Mouse (Mus musculus): ENCODE data around the gene Cmc2.

Cmc2 gene

DNA sequence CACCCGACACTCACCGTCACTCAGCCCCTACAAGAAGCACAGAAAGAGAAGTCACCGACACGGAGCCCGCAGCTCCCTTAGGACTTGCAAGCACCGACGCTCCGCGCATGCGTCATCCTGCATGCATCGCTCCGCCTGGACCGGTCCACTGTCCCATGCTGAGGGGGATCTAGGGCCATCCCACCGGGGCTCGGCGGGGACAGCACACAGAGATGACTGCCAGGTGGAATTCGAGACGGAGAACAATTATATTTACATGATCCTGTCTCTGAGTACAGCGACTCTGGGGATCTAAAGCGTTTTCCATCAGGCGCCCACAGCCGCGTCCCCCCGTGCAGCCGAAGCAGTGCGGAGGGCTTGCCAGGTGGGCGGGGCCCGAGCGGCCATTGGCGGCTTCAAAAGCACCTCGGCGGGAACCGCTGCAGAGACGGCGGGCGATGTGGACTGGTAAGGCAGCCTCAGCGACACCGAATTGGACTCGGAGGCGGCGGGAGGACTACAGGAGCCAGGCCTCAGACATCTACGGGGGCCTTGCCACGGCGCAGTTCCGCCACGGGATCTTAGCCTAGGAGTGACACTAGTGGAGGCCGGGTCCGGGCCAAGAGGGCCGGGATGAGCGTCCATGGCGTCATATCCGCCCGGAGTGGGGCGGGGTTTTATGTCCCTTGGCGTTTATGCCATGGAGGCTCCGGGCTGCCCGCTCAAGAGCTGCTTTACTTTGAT is at the start of gene Cmc2, which contains the start of gene Cenpn:
Gene Cmc2 (minus strand): TSS at position 119 of the 723 bp plus-strand sequence.
Gene Cenpn (plus strand): TSS at position 394 of the 723 bp plus-strand sequence.
- DNase-seq (ENCODE audit: low spot score) = peak; percentile 87

DNA sequence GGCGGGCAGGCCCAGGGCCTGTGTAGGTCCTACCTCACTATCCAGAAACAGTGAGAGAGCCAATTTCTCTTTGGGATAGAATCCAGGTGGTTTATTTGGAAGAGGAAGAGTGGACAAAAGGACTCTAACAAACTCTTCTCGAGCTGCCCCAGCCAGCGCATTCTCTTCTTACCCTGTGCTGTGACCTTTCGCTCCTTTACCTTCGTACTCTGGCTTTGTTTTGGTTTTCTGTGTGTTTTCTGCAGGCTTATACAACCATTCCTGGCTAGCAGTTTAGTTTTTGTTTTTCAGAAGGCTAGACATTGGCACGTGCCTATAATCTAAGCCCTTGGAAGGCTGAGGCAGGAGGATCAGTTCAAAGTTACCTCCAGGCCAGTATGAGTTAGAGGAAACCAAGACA is 48.3 kb upstream of the Cmc2 start:
- no peak for DNase-seq (ENCODE audit: low spot score)

DNA sequence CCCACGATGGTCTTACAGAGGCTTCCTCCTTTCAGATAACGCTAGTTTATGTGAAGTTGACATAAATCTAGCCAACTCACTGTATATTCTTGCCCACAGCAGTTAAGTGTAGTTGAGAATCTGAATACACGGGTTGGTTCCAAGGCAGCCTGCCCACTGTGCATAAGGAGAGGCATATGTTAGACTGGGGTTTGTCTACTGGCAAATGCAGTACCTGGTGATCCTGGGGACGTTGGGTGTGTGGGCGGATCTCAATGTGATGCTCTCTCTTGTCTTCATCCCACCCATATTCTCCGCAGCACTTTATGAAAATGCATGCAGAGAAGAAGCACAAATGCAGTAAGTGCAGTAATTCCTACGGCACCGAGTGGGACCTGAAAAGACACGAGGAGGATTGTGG is 33.2 kb upstream of the Cmc2 start:
- peak; percentile 75 for DNase-seq (ENCODE audit: low spot score)

DNA sequence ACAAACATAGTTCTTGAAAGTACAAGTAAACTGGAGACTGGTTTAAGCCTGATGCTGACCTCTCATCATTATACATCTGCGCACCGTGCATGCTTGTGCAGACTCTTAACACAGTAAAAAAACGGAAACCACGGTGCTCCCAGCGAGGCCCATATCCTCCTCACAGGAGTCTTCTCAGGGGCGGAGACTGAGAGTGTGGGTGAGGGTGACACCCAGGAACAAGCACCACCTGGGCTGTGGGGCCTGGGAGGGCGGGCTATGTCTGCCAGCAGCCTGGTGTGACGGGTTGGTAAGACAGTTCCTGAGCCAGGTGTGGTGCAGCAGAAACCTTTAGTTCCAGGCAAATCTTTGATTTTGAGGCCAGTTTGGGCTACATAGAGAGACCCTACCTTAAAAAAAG is 31.2 kb upstream of the Cmc2 start:
- no peak for DNase-seq (ENCODE audit: low spot score)

DNA sequence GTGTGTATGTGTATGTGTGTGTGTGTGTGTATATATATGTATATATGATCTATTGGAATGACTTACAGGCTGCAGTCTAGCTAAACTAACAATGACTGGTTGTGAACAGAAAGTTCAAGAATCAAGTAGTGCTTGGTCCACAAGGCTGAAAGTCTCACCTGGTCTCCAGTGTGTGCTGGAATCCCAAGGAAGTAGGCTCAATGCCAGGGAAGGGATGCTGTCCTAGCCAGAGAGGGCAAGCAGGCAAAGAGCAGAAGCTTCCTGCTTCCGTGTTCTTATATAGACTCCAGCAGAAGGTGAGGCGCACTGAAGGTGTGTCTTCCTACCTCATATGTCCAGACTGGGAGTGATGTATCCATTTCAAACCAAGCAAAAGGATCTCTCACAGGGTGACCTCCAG is 30.5 kb upstream of the Cmc2 start:
- DNase-seq (ENCODE audit: low spot score) = no peak

DNA sequence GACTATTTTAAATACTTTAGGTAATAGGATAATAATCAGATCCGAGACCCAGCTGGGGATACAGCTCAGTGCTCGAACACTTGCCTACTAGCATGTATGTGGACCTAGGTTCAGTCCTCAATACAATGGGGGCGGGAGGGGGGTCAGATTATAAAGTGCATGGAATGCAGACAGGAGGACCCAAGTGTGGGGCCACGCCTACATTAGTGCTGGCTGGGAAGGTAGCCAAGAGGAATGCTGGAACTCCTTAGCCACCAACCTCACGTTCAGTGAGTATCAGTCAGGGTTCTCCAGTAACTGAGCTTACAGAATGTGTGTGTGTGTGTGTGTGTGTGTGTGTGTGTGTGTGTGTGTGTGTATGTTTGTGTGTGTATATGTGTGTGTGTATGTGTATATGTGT is 30.1 kb upstream of the Cmc2 start:
- no peak for DNase-seq (ENCODE audit: low spot score)

DNA sequence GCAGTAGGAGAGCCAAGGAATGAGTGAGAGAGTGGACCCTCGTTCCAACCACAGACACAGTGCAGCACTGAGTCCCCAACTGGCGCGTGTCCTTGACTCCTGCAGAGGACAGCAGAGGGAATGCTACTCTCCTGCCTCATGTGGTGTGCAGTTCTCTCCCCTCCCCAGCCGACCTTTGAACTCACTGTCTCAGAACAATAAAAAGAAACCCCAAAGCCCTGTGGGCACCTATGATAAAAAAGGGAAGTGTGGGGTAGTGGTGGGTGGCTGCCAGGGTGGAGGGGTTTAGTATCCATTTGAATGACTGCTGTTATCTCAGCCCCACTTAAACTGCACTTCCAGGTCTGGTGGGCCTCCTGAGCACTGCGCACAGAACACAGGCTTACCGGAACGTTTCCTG is 26.3 kb upstream of the Cmc2 start:
- DNase-seq (ENCODE audit: low spot score) = no peak

DNA sequence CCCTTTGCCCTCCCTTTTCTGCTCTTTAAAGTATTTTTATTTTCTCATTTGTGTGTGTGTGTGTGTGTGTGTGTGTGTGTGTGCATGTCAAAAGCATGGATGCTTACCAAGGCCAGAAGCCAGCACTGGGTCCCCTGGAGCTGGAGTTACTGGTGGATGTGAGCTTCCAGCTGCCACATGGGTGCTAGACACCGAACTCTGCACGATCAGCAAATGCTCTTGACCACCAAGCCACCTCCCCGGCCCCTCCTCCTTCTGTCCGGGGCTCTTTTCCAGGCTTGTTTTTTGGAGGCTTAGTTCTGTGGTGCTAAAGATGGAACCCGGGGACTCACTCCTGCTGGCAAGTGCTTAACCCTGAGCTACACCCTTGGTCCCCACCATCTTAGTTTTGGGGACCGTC is 25.6 kb upstream of the Cmc2 start:
- DNase-seq (ENCODE audit: low spot score) = no peak

DNA sequence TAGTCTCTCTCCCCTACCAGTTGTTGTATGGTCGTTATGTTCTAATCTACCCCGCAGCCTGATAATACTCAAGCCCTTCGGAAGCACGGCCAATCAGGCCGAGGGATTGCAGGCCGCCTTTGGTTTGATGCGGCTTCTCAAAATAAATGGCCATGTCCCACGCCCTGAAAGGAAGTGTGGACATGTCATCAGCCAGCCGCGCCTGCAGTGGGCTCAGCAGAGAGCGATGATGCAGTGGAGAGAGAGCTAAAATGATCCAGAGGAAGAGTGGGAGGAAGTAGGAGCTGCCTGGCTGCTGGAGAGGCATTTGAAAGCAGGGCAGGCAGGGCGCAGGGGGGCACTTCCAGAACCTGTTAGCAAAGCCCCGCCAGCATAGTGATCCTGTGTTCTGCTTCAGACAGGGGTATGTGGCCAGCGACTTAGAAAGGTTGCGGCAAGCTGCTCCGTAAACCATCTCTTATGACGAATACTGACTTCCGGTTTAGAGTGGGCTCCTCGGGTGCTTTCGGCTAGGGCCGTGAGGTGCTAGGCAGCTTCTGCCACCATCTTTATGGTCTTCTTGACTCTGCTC is 25.1 kb upstream of the Cmc2 start:
- no peak for DNase-seq (ENCODE audit: low spot score)

DNA sequence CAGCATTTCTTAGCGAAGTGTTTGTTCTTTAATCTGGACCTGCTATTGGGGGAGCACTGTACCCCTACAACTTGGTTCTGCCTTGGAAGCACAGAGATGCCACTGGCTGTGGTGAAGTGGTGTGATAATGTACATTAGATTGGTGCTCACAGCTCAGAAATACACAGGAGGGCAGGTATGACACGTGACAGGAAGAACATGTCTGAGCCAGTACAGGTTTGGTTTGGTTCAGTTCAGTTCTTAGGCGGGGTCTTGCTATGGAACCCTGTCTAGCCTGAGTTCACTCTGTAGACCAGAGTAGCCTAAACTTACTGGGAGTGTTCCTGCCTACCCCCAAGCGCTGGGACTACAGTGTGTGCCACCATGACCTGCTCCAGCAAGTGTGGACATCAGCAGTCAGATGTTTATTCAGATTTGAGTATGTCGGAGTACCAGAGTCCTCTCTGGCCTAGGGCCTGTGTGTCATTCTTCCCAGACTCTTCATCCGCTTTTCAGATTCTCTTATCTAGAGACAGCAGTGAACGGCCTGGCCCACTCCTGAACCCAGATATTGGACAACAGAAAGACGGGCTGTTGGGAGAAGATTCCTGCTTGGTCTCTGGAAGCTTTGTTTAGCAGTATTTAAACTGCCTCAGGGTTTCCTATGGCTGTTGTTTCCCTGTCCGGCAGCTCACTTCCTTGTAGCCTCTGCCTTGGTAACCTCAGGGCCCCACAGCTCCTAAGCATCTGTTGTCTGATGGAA is 24.1 kb upstream of the Cmc2 start:
- no peak for DNase-seq (ENCODE audit: low spot score)

DNA sequence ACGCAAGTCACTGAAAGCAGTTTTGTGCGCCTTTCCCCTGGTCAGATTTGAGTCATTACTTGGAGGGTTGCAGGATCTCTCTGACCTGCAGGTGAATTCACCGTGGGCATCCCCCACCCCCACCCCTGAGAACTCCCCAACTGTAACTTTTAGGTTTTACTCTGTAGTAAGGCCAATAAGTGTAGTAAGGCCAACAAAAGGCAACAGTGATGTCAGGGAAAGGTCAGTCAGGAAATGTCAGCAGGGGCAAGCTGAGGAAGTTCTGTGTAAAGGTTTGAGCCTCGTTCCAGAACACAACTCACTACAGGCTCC is 23.1 kb upstream of the Cmc2 start:
- DNase-seq (ENCODE audit: low spot score) = no peak

DNA sequence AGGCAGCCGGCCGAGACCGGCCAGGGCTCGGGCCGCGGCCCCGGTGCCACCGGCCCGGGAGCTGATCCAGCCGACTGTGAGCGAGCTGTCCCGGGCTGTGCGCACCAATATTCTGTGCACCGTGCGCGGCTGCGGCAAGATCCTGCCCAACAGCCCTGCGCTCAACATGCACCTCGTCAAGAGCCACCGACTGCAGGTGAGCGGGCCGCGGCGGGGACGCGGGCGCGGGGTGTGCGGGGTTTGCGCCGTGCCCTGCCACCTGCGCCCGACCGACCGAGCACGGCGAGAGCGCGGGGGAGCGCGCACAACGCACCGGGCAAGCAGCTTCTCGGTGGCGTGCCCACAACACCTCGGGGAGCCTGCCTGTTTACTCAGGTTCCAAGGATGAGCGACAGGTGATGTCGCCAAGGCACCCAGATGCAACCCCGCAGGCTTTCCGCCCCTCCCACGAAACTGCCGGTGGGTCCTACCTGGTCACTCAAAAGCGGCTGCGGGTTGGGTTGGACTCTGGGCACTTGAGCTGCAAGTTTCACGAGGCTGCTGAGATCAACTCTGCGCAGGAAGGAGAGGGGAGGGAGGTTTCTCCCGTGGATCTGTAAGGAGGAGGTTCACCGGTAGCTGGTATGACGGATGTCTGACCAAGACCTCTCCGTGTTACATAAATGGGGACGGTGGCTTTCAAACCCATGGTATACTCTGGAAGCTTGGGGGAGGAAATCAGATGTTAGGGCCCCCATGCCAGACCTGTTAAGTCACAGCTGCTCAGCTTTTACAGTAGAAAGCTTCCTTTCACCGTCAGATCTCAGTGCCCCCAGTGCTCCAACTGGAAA is 22.5 kb upstream of the Cmc2 start:
- no peak for DNase-seq (ENCODE audit: low spot score)

DNA sequence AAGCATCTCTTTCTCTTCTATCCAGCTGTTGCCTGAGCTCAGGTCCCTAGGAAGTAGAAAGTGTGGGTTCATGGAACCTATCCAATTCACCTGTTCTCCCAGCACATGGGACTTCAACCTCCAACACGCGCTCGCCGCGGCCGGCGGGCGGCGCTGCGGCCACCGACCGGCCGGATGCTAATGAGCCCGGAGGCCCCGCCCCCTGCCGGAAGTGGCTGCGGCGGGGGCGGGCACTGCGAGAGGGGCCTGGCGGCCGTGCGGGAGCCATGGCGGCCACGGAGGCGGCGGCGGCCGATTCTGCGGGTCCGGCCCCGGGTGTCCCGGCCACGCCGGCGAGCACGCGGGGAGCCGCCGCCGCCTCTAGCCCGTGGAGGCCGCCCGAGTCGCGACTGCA is 21.9 kb upstream of the Cmc2 start, which contains the start of gene Atmin:
Gene Atmin (plus strand): TSS at position 233 of the 394 bp plus-strand sequence.
- DNase-seq (ENCODE audit: low spot score) = peak; percentile 70

DNA sequence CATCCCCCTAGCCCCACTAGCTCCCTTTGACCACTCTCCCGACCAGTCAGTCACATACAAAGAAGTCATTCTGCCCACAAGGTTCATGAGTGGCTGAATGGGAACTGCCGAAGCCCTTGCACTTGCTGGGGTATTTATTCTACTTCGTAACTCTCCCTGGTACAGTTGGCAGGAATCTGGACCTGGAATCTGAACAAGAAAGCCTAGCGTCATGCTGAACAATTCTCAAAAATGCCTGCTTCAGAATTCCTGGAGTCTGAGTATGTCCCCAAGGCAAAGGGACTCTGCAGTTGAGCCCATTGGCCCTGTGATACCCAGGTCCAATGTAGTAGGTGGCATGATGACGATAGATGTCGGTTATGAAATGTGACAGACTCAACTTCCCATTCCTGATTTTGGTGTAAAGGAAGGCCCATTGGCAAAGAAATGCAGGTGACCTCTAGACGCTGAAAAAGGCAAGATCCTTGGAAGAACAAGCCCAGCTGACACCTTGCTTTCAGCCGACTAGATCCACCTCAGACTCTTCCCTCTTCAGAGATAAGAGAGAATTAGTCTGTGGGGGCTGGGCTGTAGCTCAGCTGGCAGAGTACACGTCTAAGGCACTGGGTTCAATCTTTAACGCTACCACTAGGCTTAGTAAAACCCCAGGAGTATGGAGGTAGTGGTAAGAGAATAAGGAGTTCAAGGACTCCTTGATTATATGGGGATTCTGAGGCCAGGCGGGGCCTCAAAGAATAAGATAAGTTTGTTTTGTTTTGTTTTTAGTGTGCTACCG is 21.2 kb upstream of the Cmc2 start:
- DNase-seq (ENCODE audit: low spot score) = no peak

DNA sequence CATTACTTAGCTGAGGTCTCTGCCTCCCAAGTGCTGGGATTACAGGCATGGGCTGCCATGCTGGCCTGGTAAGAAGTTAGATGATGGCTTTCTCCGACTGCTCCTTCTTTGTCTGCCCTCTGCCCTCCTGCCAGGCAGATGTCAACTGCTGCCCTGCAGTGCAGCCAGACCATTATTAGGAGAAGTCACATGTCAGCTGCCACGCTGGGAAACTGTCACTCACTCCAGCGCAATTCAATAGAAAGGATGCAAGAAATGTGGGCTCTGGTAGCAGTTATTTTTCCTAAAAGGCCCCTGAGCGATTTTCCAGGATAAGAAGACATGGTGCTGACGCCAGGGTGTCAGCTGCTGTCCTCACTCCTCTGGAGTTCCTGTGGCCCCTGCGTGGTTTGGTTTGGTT is 14.3 kb upstream of the Cmc2 start:
- no peak for DNase-seq (ENCODE audit: low spot score)

DNA sequence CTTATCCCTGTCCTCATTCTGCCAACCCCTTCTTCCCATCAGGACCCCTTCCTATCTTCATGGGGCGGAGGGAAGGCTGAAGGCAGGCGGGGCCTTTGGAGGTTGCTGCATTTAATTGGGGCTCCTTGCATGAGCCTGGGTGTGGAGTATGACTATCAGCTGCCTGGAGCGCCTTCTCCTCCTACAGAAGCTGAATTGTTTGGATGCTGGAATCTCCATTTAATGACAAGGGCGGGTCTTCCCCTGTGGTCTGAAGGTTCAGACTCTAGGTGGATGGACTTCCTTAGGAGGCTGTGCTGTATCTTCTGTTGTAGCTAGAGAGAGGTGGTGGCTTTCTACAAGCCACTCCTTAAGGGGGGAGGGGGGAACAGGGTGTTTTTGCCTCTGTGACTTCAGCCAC is 13.7 kb upstream of the Cmc2 start:
- no peak for DNase-seq (ENCODE audit: low spot score)

DNA sequence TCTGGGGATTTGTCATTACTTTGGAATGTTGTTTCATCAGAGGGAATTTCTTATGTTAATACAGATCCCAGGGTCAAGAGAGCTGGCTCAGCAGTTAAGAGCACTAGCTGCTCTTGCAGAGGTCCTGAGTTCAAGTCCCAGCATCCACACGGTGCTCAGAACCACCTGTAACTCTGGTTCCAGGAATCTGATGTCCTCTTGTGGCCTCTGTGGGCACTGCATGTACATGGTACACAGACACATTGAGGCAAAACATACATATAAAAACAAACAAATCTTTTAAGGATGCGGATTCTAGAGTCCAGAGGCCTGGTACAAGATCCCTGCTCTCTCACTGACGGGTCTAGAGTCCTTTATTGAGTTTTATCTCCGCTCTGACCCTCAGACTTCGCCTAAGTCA is 7.3 kb upstream of the Cmc2 start:
- no peak for DNase-seq (ENCODE audit: low spot score)

DNA sequence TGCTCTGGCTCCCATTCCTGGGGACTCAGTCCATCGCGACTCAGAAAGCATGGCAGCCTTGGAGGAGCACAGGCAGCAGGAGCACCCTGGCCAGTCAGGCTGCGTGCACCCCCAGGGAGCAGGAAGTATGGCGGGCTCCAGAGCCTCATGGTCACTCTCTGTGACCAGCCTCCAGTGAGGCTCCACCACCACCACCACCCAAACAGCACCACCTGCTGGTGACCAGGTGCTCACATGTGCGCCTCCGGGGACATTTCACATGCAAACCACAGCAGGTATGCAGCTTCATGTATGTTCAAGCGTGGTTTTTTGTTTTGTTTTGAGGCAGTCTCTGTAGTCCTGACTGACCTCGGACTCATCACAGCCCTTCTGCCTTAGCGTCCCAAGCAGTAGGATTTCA is 6.6 kb upstream of the Cmc2 start:
- no peak for DNase-seq (ENCODE audit: low spot score)

DNA sequence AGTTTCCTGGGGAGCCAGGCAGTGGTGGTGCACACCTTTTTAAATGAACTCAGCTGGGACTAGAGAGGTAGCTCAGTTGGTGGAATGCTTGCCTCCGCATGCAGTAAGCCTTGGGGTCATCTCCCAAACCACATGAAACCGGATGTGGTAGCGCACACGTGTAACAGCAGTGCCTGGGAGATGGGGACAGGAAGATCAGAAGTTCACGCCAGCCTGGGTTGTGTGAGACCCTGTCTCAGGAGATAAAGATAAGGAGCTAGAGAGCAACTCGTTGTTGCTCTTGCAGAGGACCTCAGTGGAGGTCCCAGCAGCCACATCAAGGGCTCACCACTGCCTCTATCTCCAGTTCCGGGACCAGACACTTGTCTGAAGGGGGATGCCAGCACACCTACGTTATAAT is 2.3 kb upstream of the Cmc2 start:
- no peak for DNase-seq (ENCODE audit: low spot score)

DNA sequence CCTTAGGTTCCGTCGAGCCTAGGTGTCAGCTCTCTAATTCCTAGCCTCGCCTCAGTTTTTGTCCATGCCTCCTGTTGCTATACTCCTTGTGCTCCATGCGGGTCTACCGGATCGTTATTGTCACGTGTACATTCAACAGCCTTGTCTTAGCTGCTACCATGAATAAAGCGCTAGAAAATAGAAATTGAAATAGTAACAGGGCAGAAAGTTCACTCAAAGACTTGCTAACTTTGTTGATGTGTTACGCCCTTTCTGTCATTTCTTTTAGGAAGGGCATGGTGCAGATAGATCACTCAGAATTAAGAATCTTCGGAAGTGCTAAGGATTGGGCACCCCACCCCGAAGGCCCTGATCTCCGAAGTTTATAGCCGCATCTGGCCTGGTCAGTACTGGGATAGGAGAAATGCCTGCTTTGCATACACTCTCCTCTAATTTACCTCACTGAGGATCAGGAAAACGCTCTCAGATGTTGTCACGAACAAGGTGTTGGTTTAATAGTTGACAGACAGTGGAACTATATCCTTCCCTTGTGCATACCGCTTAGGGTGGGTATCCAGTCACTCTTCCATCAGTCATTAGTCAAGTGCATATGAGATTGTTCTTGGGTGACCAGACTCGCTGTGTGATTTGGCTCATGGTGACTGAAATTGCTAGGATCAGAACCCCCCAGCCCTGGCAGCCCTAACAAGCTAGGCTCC is 954 bp upstream of the Cmc2 start:
- DNase-seq (ENCODE audit: low spot score) = no peak

DNA sequence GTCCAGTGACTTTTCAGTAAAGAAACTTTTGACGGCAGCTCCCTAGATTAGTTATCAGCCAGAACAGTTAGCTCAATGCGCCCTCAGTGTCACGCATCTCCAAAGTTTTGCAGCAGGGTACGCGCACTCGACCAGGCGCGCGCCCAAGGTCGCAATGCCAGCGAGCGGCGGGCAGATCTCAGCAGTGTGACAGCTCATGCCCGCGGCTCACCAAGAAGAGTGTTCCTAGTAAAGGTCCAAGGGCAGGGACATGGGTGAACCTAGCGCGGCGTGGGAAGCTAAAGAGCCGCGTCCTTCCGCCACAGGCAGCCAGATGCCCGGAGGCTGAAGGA is 284 bp downstream of the Cmc2 start:
- DNase-seq (ENCODE audit: low spot score) = no peak

Data from left cerebral cortex, adult 11 months (tissue).